Mouse (Mus musculus): ENCODE data around the gene Zeb2.

- TF ChIP-seq POLR2A (IDR thresholded peaks at IDR 0.05; ENCODE audit: control insufficient read depth, low read depth, low read length), result no peak
- TF ChIP-seq CTCF (IDR thresholded peaks at IDR 0.05; ENCODE audit: control insufficient read depth, insufficient read depth, insufficient replicate concordance, low read depth, low read length), result no peak
Observed at GRCm38 (mm10) chr2:45112891-45113683, 4.1 kb downstream of the Zeb2 start.

Measured in testis, adult 2 months (tissue).